Mouse (Mus musculus) stomach, embryonic 14.5 days (tissue): ENCODE measurements around the gene Prtg. TPM values are rescaled to one million over a fixed set of nuclear protein-coding genes. Genes with fewer than 3 reads are reported as not detected.

Experiments
- polyA plus RNA-seq: library from polyadenylated mRNA; unstranded; fragments of >200 nt; fragmentation: Nextera tagmentation; extraction: Ambion mirVana; gene quantifications from 2 replicates; pipeline ENCODE4 v1.2.1, GENCODE M21; 2014

Gene Prtg
- polyA plus RNA-seq, 1 experiment from 2014 or later = 0.68 TPM

Other genes starting within 250 kb of the Prtg start
- 755 and 764 TPM in 2 replicates for gene Nedd4, start 144.5 kb upstream of the Prtg start, polyA plus RNA-seq
- 6.8 and 7.4 TPM in 2 replicates for gene Pygo1, start 118.8 kb downstream of the Prtg start, polyA plus RNA-seq
- gene Dyx1c1, start 151.9 kb downstream of the Prtg start, polyA plus RNA-seq = 0.85 and 1.7 TPM in 2 replicates
- not detected in 2 replicates for gene Gm44503, start 152.0 kb downstream of the Prtg start, polyA plus RNA-seq
- gene Ccpg1os, start 178.5 kb downstream of the Prtg start, polyA plus RNA-seq = 12.4 and 14.6 TPM in 2 replicates
- gene Ccpg1, start 178.6 kb downstream of the Prtg start, polyA plus RNA-seq = 21.6 and 27.4 TPM in 2 replicates
- gene Pigb, start 233.5 kb downstream of the Prtg start, polyA plus RNA-seq = 19.1 and 20.0 TPM in 2 replicates
- gene Rab27a, start 238.0 kb downstream of the Prtg start, polyA plus RNA-seq = 5.0 and 5.4 TPM in 2 replicates